Mouse (Mus musculus) myocyte (in vitro differentiated cells): ENCODE measurements around the gene Ank2.

ENCODE experiments used
- CEBPB ChIP-seq: IDR thresholded peaks from 2 replicates; pipeline ENCODE4 v1.6.1; 2011; ENCODE audit warnings: mild to moderate bottlenecking, moderate library complexity; ENCODE audit not compliant: poor library complexity, insufficient read depth, severe bottlenecking
- E2F4 ChIP-seq: IDR thresholded peaks from one replicate; pipeline ENCODE4 v1.6.1; 2011; ENCODE audit warnings: mild to moderate bottlenecking, control low read depth, moderate library complexity; ENCODE audit not compliant: insufficient read depth
- MAX ChIP-seq: IDR thresholded peaks from one replicate; pipeline ENCODE4 v1.6.1; 2011; ENCODE audit warnings: low read depth, mild to moderate bottlenecking, control low read depth
- MYOD1 ChIP-seq, 3 experiments: IDR thresholded peaks; one replicate each; pipeline ENCODE4 v1.6.1; 2011; ENCODE audit warnings: control low read depth in 2 of 3, low read depth in 2 of 3, mild to moderate bottlenecking in 2 of 3, moderate library complexity in 1 of 3; ENCODE audit not compliant: insufficient read length in 2 of 3, control insufficient read depth in 1 of 3
- MYOG ChIP-seq, 3 experiments: IDR thresholded peaks; one replicate each; pipeline ENCODE4 v1.6.1; 2011; ENCODE audit warnings: control low read depth in 2 of 3, low read depth in 2 of 3, mild to moderate bottlenecking in 2 of 3; ENCODE audit not compliant: insufficient read length in 2 of 3, control insufficient read depth in 1 of 3, insufficient read depth in 1 of 3
- POLR2A ChIP-seq: IDR thresholded peaks from one replicate; pipeline ENCODE4 v1.6.1; 2011; ENCODE audit warnings: low read depth, mild to moderate bottlenecking, control low read depth, moderate library complexity; ENCODE audit not compliant: insufficient read length
- POLR2AphosphoS2 ChIP-seq: IDR thresholded peaks from one replicate; pipeline ENCODE4 v1.6.1; 2011; ENCODE audit warnings: low read depth, control low read depth; ENCODE audit not compliant: insufficient read length
- REST ChIP-seq: IDR thresholded peaks from one replicate; pipeline ENCODE4 v1.6.1; 2011; ENCODE audit warnings: mild to moderate bottlenecking, control low read depth, moderate library complexity; ENCODE audit not compliant: insufficient read depth, insufficient read length
- SRF ChIP-seq: IDR thresholded peaks from one replicate; pipeline ENCODE4 v1.6.1; 2011; ENCODE audit warnings: low read depth; ENCODE audit not compliant: control insufficient read depth, insufficient read length
- TCF12 ChIP-seq: IDR thresholded peaks from one replicate; pipeline ENCODE4 v1.6.1; 2011; ENCODE audit warnings: mild to moderate bottlenecking, control low read depth; ENCODE audit not compliant: poor library complexity, insufficient read depth, severe bottlenecking
- TCF3 ChIP-seq: IDR thresholded peaks from one replicate; pipeline ENCODE4 v1.6.1; 2011; ENCODE audit warnings: low read depth, control low read depth; ENCODE audit not compliant: insufficient read length
- USF1 ChIP-seq: IDR thresholded peaks from one replicate; pipeline ENCODE4 v1.6.1; 2011; ENCODE audit warnings: low read depth, mild to moderate bottlenecking, control low read depth, moderate library complexity

GRCm38 (mm10) chr3:127459858-127460257 lies 39.3 kb downstream of the Ank2 start:
- TF ChIP-seq POLR2A (no peak), USF1 (no peak), TCF12 (no peak), MYOD1 (IDR thresholded peaks at IDR 0.05; ENCODE audit: control insufficient read depth in 1 of 3, insufficient read length in 2 of 3, low read depth in 2 of 3) (no peak), E2F4 (no peak), POLR2AphosphoS2 (no peak), REST (no peak), TCF3 (no peak), CEBPB (no peak), MYOG (IDR thresholded peaks at IDR 0.05; ENCODE audit: control insufficient read depth in 1 of 3, insufficient read depth in 1 of 3, insufficient read length in 2 of 3, low read depth in 2 of 3) (no peak), MAX (no peak), SRF (no peak)
